Mouse (Mus musculus): ENCODE measurements around the gene Kbtbd6. TPM values are rescaled to one million over a fixed set of nuclear protein-coding genes. Genes with fewer than 3 reads are reported as not detected.

Gene Kbtbd6
- polyA plus RNA-seq, 1 experiment from 2014 or later = 3.8 TPM

GRCm38 (mm10) chr14:79482251-79482661 lies 30.6 kb downstream of the Kbtbd6 start:
- no peak for ATAC-seq (ENCODE audit: insufficient read depth)
- H3K4me1 ChIP-seq (replicated peaks) = peaks cover 62% of the 10 kb centered on the region
- WGBS (ENCODE audit: insufficient replicate concordance) = 2% methylated on average over 11 of the region's 11 CpGs

GRCm38 (mm10) chr14:79482747-79483355 lies 31.2 kb downstream of the Kbtbd6 start:
- H3K4me1 ChIP-seq (replicated peaks) = peaks cover 68% of the 10 kb centered on the region
- ATAC-seq (ENCODE audit: insufficient read depth) = no peak
- peak overlapping the region; percentile 97 for H3K4me3 ChIP-seq (replicated peaks)
- peak overlapping the region; percentile 100 for H3K27ac ChIP-seq (replicated peaks)
- peaks cover 12% of the 10 kb centered on the region for H3K36me3 ChIP-seq (replicated peaks)
- no peaks in the 10 kb centered on the region for H3K27me3 ChIP-seq
- 30% methylated on average over 15 of the region's 15 CpGs for WGBS (ENCODE audit: insufficient replicate concordance)
- no peaks in the 10 kb centered on the region for H3K9me3 ChIP-seq (replicated peaks)
- H3K4me2 ChIP-seq = peak overlapping the region; percentile 75
- H3K9ac ChIP-seq = peak overlapping the region; percentile 100

More at GRCm38 (mm10) chr14:79482251-79482661, 30.6 kb downstream of the Kbtbd6 start:
- Histone ChIP-seq H3K9me3 (replicated peaks) (no peaks in the 10 kb centered on the region), H3K4me3 (replicated peaks) (peak overlapping the region; percentile 97), H3K9ac (peak overlapping the region; percentile 100), H3K27me3 (no peaks in the 10 kb centered on the region), H3K27ac (replicated peaks) (peak overlapping the region; percentile 100), H3K4me2 (peak overlapping the region; percentile 75), H3K36me3 (replicated peaks) (peaks cover 18% of the 10 kb centered on the region)

DNA sequence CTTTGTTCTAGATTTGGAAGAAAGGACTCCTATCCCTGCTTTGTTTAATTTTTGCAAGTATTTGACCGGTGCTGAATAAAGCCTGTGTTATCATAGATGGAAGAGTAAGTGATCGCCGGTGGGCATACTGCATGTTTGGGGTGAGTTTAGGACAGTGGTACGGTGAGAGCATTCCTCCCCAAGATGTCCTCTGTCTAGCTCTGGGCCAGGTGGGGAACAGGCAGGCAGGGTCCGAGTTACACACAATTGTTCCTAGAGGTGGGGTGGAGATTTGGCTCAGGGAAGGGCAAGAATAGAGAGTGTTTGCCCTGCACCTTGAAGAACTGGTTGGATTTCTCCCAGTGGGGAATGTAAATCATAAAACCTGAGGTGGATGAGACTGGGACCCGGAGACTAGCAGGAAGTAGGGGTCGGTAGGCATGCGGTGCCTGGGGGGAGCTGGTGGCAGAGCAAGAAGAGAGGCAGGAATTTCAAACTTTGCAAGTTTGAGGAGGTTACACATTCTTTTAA lies 32.0 kb downstream of the Kbtbd6 start:
- peaks cover 6% of the 10 kb centered on the region; the same call in 1 of the 2 replicates for H3K36me3 ChIP-seq (replicated peaks)
- peak overlapping the region; percentile 97 for H3K4me3 ChIP-seq (replicated peaks)
- H3K9ac ChIP-seq = peak overlapping the region; percentile 100
- ATAC-seq (ENCODE audit: insufficient read depth) = no peak
- 60% methylated on average over 8 of the region's 8 CpGs for WGBS (ENCODE audit: insufficient replicate concordance)
- peak overlapping the region; percentile 100 for H3K27ac ChIP-seq (replicated peaks)
- H3K27me3 ChIP-seq = no peaks in the 10 kb centered on the region
- peaks cover 76% of the 10 kb centered on the region for H3K4me1 ChIP-seq (replicated peaks)
- no peaks in the 10 kb centered on the region for H3K9me3 ChIP-seq (replicated peaks)
- H3K4me2 ChIP-seq = peak overlapping the region; percentile 75

DNA sequence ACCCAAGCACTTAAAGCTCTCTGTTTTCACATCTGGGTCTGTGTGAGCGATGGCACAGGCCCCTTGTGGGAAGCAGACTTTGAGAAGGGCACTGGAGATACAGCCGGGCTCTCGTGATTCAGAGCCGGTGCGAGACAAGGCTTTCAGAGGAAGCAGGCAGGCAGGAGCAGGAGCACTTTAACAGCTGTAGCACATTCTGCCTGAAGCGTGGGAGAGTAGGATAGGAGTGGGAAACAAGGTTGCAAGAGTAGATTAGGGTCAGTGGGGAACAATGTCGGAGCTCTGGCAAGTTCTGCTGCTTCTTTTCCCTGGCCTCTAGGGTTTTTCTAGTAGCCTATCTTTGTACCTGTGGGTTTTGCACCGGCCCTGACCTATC lies 35.0 kb downstream of the Kbtbd6 start:
- peaks cover 73% of the 10 kb centered on the region for H3K4me1 ChIP-seq (replicated peaks)
- H3K9ac ChIP-seq = peak overlapping the region; percentile 62
- peaks cover 7% of the 10 kb centered on the region for H3K36me3 ChIP-seq (replicated peaks)
- H3K4me3 ChIP-seq (replicated peaks) = peak overlapping the region; percentile 58
- WGBS (ENCODE audit: insufficient replicate concordance) = 7% methylated on average over 8 of the region's 8 CpGs
- ATAC-seq (ENCODE audit: insufficient read depth) = no peak
- no peaks in the 10 kb centered on the region for H3K27me3 ChIP-seq
- H3K9me3 ChIP-seq (replicated peaks) = no peaks in the 10 kb centered on the region
- H3K27ac ChIP-seq (replicated peaks) = peak overlapping the region; percentile 85
- peak overlapping the region; percentile 86 for H3K4me2 ChIP-seq

GRCm38 (mm10) chr14:79486993-79487731 lies 35.5 kb downstream of the Kbtbd6 start:
- Histone ChIP-seq H3K27ac (replicated peaks) (peak overlapping the region; percentile 85), H3K4me2 (peak overlapping the region; percentile 86), H3K4me3 (replicated peaks) (peak overlapping the region; percentile 58), H3K36me3 (replicated peaks) (peaks cover 13% of the 10 kb centered on the region), H3K27me3 (no peaks in the 10 kb centered on the region), H3K4me1 (replicated peaks) (peaks cover 73% of the 10 kb centered on the region), H3K9ac (peak overlapping the region; percentile 62), H3K9me3 (replicated peaks) (no peaks in the 10 kb centered on the region)
- WGBS (ENCODE audit: insufficient replicate concordance) = 8% methylated on average over 19 of the region's 19 CpGs
- peak; percentile 38; the same call in 1 of the 2 replicates for ATAC-seq (ENCODE audit: insufficient read depth)

DNA sequence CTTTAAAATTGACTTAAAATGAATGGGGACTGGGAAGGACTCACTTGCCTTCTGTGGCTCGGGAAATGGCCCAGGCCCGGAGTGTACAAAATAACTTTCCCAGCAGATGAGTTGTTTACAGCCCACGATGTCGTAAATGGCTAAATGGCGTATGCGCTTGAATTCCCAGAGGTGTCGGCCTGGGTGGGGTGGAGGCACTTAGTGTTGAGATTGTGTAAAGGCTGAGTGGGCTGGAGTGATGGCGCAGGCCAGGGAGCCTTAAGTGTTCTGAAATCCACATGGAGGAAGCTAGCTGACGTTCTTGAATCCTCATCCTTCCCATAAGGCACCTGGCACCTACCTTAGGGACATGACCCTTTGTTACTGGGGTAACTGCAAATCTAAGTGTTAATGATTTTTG lies 36.9 kb downstream of the Kbtbd6 start:
- H3K27ac ChIP-seq (replicated peaks) = no peak overlapping the region
- no peaks in the 10 kb centered on the region for H3K9me3 ChIP-seq (replicated peaks)
- H3K27me3 ChIP-seq = no peaks in the 10 kb centered on the region
- peaks cover 22% of the 10 kb centered on the region for H3K36me3 ChIP-seq (replicated peaks)
- no peak overlapping the region for H3K4me3 ChIP-seq (replicated peaks)
- peaks cover 61% of the 10 kb centered on the region for H3K4me1 ChIP-seq (replicated peaks)
- H3K9ac ChIP-seq = no peak overlapping the region
- no peak overlapping the region for H3K4me2 ChIP-seq
- ATAC-seq (ENCODE audit: insufficient read depth) = no peak
- 83% methylated on average over 9 of the region's 9 CpGs for WGBS (ENCODE audit: insufficient replicate concordance)

DNA sequence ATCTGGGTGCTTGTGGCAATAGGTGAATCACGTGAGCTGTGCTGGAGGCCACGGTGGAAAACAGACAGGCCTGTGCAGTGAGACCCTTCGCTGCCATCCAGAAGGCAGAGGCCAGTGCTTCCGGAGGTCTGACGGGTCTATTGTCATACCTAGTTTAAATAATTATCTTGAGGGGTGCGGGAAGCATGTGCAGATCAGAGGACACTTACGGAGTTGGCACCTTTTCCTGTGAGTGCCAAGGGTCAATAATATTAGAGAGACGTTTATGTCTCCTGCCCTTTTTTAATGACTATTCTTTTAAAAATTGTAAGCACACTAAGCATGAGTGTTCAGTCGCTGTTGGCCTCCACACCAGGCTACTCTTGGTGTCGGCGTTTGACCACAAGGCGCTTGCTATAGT lies 37.5 kb downstream of the Kbtbd6 start:
- no peak overlapping the region for H3K27ac ChIP-seq (replicated peaks)
- no peak for ATAC-seq (ENCODE audit: insufficient read depth)
- no peaks in the 10 kb centered on the region for H3K9me3 ChIP-seq (replicated peaks)
- H3K4me2 ChIP-seq = no peak overlapping the region
- WGBS (ENCODE audit: insufficient replicate concordance) = 75% methylated on average over 12 of the region's 12 CpGs
- H3K4me1 ChIP-seq (replicated peaks) = peaks cover 58% of the 10 kb centered on the region
- H3K4me3 ChIP-seq (replicated peaks) = no peak overlapping the region
- H3K27me3 ChIP-seq = no peaks in the 10 kb centered on the region
- no peak overlapping the region for H3K9ac ChIP-seq
- H3K36me3 ChIP-seq (replicated peaks) = peaks cover 25% of the 10 kb centered on the region

GRCm38 (mm10) chr14:79490246-79490645 lies 38.6 kb downstream of the Kbtbd6 start:
- Histone ChIP-seq H3K9ac (no peak overlapping the region), H3K27ac (replicated peaks) (no peak overlapping the region), H3K27me3 (no peaks in the 10 kb centered on the region), H3K4me2 (no peak overlapping the region), H3K9me3 (replicated peaks) (no peaks in the 10 kb centered on the region), H3K4me1 (replicated peaks) (peaks cover 56% of the 10 kb centered on the region), H3K4me3 (replicated peaks) (no peak overlapping the region), H3K36me3 (replicated peaks) (peaks cover 26% of the 10 kb centered on the region)
- WGBS (ENCODE audit: insufficient replicate concordance) = 61% methylated on average over 3 of the region's 3 CpGs
- no peak for ATAC-seq (ENCODE audit: insufficient read depth)

DNA sequence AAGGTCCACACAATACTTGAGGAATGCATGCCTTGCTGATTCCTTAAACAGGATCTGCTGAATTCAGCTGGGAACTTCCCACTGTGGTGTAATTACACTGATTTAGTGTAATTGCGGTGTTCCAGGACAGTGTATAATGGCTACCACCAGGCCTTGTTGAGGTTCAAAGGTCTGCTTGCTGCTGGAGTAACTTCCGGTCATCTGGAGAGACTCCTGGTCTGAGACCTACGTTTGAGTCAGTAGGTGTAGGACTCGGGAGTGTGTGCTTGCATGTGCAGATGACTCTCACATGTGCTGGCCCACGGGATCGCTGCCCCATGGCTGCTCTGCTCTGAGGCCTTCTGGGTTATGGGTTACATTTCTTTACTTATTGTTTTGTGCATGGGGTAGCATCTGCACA lies 42.7 kb downstream of the Kbtbd6 start:
- Histone ChIP-seq H3K4me3 (replicated peaks) (no peak overlapping the region), H3K4me1 (replicated peaks) (peaks cover 38% of the 10 kb centered on the region), H3K27ac (replicated peaks) (no peak overlapping the region), H3K9me3 (replicated peaks) (no peaks in the 10 kb centered on the region), H3K36me3 (replicated peaks) (peaks cover 38% of the 10 kb centered on the region), H3K27me3 (no peaks in the 10 kb centered on the region), H3K4me2 (no peak overlapping the region), H3K9ac (no peak overlapping the region)
- 78% methylated on average over 6 of the region's 6 CpGs for WGBS (ENCODE audit: insufficient replicate concordance)
- no peak for ATAC-seq (ENCODE audit: insufficient read depth)

DNA sequence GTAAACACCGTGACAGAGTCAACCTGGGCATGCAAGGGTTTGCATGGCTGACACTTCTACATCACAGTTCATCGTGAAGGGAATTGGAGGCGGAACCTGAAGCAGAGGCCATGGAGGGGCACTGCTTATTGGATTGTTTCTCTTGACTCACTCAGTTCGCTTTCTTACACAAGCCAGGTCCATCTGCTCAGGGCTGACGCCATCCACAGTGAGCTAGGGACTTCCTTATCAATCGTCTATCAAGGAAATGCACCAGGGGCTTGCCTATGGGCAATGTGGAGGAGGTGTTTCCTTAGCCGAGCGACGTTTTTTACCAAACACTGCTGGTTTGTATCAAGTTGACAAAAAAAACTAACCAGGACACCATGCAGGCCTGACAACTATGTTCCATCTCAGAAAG lies 47.7 kb downstream of the Kbtbd6 start:
- peaks cover 72% of the 10 kb centered on the region for H3K4me1 ChIP-seq (replicated peaks)

GRCm38 (mm10) chr14:79500756-79501155 lies 49.1 kb downstream of the Kbtbd6 start:
- H3K4me2 ChIP-seq = 0 out of 2 replicates have a peak overlapping the region, but pooled peaks have one; percentile 0
- H3K36me3 ChIP-seq (replicated peaks) = peaks cover 18% of the 10 kb centered on the region
- H3K27me3 ChIP-seq = no peaks in the 10 kb centered on the region
- no peaks in the 10 kb centered on the region for H3K9me3 ChIP-seq (replicated peaks)
- H3K9ac ChIP-seq = no peak overlapping the region
- 19% methylated on average over 4 of the region's 4 CpGs for WGBS (ENCODE audit: insufficient replicate concordance)
- no peak overlapping the region for H3K4me3 ChIP-seq (replicated peaks)
- no peak for ATAC-seq (ENCODE audit: insufficient read depth)
- peak overlapping the region; percentile 8; the same call in 1 of the 2 replicates for H3K27ac ChIP-seq (replicated peaks)
- H3K4me1 ChIP-seq (replicated peaks) = peaks cover 76% of the 10 kb centered on the region

More for the DNA sequence above, 47.7 kb downstream of the Kbtbd6 start:
- no peaks in the 10 kb centered on the region for H3K9me3 ChIP-seq (replicated peaks)
- 27% methylated on average over 9 of the region's 9 CpGs for WGBS (ENCODE audit: insufficient replicate concordance)
- H3K27ac ChIP-seq (replicated peaks) = peak overlapping the region; percentile 25; the same call in 1 of the 2 replicates
- ATAC-seq (ENCODE audit: insufficient read depth) = no peak
- H3K36me3 ChIP-seq (replicated peaks) = peaks cover 20% of the 10 kb centered on the region
- no peak overlapping the region for H3K4me3 ChIP-seq (replicated peaks)
- H3K27me3 ChIP-seq = no peaks in the 10 kb centered on the region
- peak overlapping the region; percentile 19; the same call in 1 of the 2 replicates for H3K9ac ChIP-seq
- H3K4me2 ChIP-seq = peak overlapping the region; percentile 32

Data from liver, embryonic 15.5 days (tissue).